Mouse (Mus musculus) layer of hippocampus, postnatal 14 days (tissue): Measurements from ENCODE around the gene Cyp27b1. TPM values are rescaled to one million over a fixed set of nuclear protein-coding genes. Genes with fewer than 3 reads are reported as not detected.

Experiments used
- DNase-seq, 2 experiments: peaks; one replicate each; pipeline ENCODE4 v3.0.0; 2021 to 2022; ENCODE audit warnings: low spot score in 2 of 2, mixed read lengths in 1 of 2
- microRNA-seq, 2 experiments: library from miRNA; unstranded; fragments of <30 nt; microRNA quantifications; one replicate each; pipeline ENCODE4 v1.2.0; 2021
- total RNA-seq, 2 experiments: library from RNA; stranded (reverse); gene quantifications; 2 replicates each; pipeline ENCODE4 v1.2.3; 2021

Cyp27b1 gene
- total RNA-seq, 2 experiments from 2014 or later: 0.74 to 1.0 TPM

DNA sequence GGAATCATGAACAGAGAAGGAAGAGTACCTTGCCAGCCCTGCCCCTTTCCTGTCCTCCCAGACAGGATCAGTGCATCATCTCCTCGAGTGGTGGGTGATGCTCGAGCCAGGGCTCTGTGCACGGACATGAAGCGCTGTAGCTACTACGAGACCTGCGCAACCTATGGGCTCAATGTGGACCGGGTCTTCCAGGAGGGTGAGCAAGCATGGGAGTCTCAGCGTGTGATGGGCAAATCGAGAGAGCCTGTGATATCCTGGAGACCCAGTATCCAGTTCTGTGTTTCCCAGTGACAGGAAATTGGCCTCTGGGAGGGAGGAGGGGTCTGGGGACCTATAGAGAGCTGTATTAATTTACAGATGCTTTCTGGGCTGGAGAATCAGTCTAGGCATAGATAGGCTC, 37.0 kb downstream of the Cyp27b1 start:
- no peak for DNase-seq

DNA sequence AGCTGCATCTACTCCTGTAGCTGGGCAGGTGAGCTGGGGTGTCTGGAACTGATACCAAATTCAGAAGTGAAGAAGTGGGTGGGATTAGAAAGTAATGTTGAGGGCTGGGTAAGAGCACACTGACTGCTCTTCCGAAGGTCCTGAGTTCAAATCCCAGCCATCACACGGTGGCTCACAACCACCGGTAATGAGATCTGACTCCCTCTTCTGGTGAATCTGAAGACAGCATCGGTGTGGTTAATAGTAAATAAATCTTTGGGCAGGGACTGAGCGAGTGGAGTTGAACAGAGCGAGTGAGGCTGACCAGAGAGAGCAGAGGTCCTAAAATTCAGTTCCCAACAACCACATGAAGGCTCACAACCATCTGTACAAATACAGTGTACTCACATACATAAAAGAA, 37.6 kb downstream of the Cyp27b1 start:
- no peak for DNase-seq

DNA sequence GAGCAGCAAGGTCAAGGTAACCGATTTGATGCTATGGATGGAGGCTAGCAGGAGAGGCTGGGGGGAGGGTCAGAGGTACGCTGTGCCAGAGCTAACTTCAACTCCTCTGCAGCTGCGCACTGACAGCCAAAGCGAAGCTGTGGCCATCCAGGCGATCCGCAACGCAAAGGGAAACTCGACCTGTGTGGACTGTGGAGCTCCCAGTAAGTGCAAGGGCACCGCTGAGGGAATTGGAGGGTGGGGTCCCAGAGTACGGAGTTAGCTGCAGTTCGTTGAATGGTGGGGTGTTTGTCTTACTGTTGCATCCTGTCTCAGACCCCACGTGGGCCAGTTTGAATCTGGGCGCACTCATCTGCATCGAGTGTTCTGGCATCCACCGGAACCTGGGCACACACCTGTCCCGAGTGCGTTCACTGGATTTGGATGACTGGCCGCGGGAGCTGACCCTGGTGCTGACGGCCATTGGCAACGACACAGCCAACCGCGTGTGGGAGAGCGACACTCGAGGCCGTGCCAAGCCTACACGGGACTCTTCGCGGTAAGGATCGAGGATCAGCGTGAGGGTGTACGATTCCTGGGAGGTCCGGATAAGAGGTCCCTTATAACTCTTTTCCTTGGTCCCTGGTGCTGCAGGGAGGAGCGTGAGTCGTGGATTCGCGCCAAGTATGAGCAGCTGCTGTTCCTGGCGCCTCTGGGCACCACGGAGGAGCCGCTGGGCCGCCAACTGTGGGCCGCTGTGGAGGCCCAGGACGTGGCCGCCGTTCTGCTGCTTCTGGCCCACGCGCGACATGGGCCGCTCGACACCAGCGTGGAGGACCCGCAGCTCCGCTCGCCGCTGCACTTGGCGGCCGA, 42.7 kb downstream of the Cyp27b1 start:
- peak in 1 of 2 experiments; percentile 62 for DNase-seq

DNA sequence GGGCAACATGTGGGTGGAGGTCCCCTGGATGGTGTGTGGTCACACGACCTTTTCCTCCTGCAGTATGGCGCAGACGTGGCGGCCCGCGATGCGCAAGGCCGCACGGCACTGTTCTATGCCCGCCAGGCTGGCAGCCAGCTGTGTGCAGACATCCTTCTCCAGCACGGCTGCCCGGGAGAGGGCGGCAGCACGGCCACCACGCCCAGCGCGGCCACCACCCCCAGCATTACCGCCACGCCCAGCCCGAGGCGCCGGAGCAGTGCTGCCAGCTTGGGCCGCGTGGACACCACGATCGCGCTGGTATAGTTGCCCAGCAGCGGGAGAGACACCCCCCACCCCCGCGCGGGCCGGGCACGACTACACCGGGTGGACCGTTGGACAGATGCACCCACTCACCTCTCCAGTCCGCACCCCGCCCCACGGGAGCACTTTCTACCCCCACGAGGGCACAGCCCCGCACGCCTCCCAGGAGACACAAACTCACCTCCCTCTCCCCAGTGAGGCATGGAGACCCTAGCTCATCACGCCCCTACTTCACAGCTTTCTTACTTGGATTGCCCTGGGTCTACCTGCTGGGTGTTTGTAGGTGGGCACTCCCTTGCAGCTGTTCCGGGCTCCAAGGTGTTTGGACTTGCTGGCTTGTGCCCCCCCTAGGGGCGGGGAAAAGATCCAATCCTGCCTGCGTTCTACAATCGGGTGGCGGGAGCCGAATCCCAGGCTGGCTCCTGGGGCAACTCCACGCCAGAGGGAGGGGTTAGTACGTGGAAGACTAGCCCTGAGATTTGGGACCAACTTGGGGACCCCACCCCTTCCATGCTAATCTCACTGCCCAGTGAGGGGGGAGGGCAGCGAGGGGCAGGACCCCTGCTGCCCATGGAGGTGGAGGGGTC, 43.7 kb downstream of the Cyp27b1 start:
- peak in 1 of 2 experiments; percentile 31 for DNase-seq

DNA sequence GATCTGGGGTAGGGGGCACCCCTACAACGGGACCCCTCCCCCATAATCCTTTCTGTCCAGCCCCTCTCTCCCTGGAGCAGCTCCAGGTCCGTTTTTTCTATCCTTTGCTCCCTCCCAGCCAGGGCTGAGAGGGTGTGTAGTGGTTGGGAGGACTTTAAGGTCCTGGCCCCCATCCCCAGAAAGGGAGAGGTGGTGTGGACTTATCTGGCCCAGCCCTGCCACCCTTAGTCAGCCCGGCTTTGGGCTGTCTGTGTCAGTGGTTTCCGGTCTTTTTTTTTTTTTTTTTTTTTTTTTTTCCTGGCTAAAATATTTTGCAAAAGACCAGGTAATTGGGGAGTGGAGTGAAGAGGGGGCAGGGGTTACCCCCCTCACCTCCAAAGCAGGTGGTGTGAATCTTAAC, 44.7 kb downstream of the Cyp27b1 start:
- no peak for DNase-seq

DNA sequence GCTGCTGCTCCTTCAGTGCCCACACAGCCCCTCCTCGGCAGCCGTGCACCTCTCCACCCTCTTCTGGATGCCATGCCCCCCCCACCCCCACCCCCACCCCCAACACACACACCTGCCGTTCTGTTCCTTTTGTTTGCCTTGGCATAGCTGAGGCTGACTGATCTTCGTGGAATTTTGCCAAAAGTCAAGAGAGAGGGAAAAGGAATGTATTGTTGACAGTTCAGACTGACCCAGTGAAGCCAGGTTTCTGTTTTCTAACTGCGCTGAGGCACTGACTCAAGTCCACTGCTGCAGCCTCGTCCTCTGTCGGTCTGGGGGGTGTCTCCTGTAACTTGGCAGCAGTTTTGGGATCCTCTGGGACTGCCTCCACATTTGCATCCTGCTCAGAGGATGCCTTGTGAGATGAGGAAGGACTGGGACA, 46.3 kb downstream of the Cyp27b1 start:
- peak in 1 of 2 experiments; percentile 38 for DNase-seq

DNA sequence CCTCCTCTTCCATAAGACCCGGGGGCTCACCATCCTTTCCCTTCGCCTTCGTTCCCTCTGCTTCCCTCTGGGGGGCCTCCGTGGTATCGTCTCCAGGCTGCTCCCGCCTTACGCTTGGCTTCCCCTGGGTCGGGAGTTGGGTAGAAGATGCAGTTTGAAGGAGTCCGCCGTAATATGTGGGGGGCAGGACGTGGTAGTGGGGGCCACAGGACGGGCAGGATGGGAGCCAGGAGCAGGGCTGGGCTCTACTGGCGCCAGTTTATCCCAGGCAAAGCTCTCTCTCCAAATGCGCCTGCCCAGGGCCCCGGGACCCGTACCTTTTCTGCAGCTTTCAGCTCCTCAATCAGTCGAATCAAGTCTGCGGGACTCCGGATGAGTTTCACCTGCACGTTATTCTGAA, 50.5 kb downstream of the Cyp27b1 start:
- no peak for DNase-seq

DNA sequence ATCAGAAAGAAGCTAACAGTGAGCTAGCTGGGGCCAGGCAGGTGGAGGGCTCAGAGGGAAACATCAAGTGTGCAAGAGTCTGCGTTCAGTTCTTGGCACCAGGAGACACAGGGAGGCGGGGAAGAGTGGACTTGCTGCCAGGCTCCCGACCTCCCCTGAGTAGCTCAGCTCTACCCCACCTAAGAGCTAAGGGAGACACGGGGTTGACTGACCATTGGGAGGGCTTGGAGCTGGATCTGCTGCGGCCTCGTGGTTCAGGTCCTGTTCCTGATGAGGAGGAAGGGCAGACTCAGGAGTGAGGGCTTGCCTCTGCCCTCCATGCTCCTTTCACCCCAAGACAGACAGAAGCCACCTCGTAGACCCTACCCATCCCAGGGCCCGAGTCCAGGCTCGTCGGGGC, 51.1 kb downstream of the Cyp27b1 start:
- no peak for DNase-seq

DNA sequence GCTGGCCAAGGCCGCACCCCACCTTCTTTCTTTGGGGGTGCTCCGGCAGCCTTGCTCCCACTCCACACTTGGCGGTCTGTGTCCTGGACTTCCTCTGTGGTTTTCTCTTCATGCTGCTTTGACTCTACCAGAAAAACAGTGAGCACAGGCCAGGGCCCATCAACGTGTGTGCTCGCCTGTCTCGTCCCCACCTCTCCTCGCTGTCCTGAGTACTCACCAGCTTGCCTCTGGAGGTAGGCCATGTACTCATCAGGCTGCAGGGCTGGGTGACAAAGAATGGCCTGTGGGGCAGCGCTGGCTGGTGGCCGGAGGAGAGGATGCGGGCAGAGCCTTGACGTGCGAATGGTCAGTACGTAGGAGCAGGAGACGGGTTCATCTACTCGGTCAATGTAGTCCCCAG, 51.8 kb downstream of the Cyp27b1 start:
- no peak for DNase-seq

DNA sequence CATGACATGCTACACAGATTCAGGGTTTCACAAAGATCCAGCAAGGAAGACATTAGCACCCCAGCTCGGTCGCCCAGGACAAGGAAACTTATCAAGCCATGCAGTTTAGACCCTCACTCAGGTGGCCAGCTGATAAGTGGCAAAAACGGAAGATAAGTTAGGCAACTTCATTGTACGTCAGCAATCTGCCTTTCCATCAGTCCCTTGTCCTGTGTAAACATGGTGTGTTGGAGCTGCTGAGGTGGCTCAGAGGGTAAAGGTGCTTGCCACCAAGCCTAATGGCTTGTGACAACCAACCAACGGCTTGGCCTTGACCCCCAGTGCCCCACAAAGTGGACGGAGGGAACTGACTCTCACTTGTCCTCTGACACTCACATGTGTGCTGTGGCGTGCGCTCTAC, 52.4 kb downstream of the Cyp27b1 start:
- DNase-seq: no peak

DNA sequence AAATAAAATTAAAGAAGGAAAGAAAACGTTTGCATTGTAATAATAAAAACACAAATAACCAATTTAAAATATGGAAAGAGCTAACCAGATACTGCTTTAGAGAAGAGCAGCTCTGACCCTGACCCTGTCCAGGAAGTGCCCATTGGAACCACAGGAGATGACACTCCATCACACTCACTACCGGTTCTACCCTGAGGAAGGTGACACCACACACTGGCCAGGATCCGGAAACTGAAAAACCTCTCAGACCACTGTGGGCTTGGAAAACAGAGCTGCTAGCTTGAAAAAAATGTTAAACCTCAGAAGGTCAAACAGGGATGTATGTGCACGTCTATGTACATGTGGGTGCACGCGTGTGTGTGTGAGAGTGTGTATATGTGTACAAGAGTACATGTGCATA, 53.1 kb downstream of the Cyp27b1 start:
- no peak for DNase-seq

Small RNA genes within 50 kb of the gene (microRNA-seq; reads per million reads assigned to microRNA genes)
- 0.57 to 2.5 reads per million in 2 experiments for gene Mir546

Other genes starting within 250 kb of the Cyp27b1 start
- 1 to 10 TPM; 8.9 to 9.2 TPM for gene Atp23, start 146.9 kb upstream of the Cyp27b1 start, total RNA-seq
- 10 to 100 TPM; 90.7 to 93.6 TPM for gene Ctdsp2, start 69.5 kb upstream of the Cyp27b1 start, total RNA-seq
- under 1 TPM; 0.48 to 0.62 TPM for gene Avil, start 47.5 kb upstream of the Cyp27b1 start, total RNA-seq
- gene Tsfm, start 17.4 kb upstream of the Cyp27b1 start, total RNA-seq: 10 to 100 TPM; 27.4 to 31.9 TPM
- gene Mettl1, start 6.8 kb upstream of the Cyp27b1 start, total RNA-seq: 10 to 100 TPM; 10.2 to 10.9 TPM
- gene Eef1akmt3, start 6.7 kb upstream of the Cyp27b1 start, total RNA-seq: under 1 TPM; 0.36 to 0.41 TPM
- gene March9, start 11.9 kb downstream of the Cyp27b1 start, total RNA-seq: 10 to 100 TPM; 31.8 to 34.9 TPM
- 100 to 1,000 TPM; 120 to 123 TPM for gene Cdk4, start 15.3 kb downstream of the Cyp27b1 start, total RNA-seq
- 10 to 100 TPM; 62.7 to 65.4 TPM for gene Tspan31, start 22.0 kb downstream of the Cyp27b1 start, total RNA-seq
- gene Agap2, start 27.0 kb downstream of the Cyp27b1 start, total RNA-seq: 100 to 1,000 TPM; 719 to 736 TPM
- 100 to 1,000 TPM; 100 to 103 TPM for gene Os9, start 72.9 kb downstream of the Cyp27b1 start, total RNA-seq
- 100 to 1,000 TPM; 108 to 110 TPM for gene B4galnt1, start 117.0 kb downstream of the Cyp27b1 start, total RNA-seq
- gene Slc26a10, start 132.4 kb downstream of the Cyp27b1 start, total RNA-seq: 1 to 10 TPM; 4.6 to 5.9 TPM
- gene Arhgef25, start 141.8 kb downstream of the Cyp27b1 start, total RNA-seq: 100 to 1,000 TPM; 196 to 200 TPM
- gene Dtx3, start 147.5 kb downstream of the Cyp27b1 start, total RNA-seq: 100 to 1,000 TPM; 200 to 207 TPM
- 10 to 100 TPM; 65.7 to 69.2 TPM for gene Pip4k2c, start 163.3 kb downstream of the Cyp27b1 start, total RNA-seq
- gene Kif5a, start 215.1 kb downstream of the Cyp27b1 start, total RNA-seq: 100 to 1,000 TPM; 413 to 455 TPM
- gene Dctn2, start 218.1 kb downstream of the Cyp27b1 start, total RNA-seq: 100 to 1,000 TPM; 298 to 304 TPM
- gene Mbd6, start 240.8 kb downstream of the Cyp27b1 start, total RNA-seq: 10 to 100 TPM; 46.0 to 53.3 TPM